Mouse (Mus musculus) embryonic fibroblast, embryonic 13.5 days (primary cell): ENCODE results near the gene Ppp6r2.

Source experiments
- CTCF ChIP-seq: IDR thresholded peaks from 2 replicates; pipeline ENCODE4 v1.5.1; 2011; ENCODE audit warnings: mild to moderate bottlenecking, control low read depth, low read length, moderate library complexity, borderline replicate concordance; ENCODE audit not compliant: insufficient read depth
- POLR2A ChIP-seq: IDR thresholded peaks from 2 replicates; pipeline ENCODE4 v1.6.1; 2011; ENCODE audit warnings: low read depth, mild to moderate bottlenecking, control low read depth, low read length, moderate library complexity

DNA sequence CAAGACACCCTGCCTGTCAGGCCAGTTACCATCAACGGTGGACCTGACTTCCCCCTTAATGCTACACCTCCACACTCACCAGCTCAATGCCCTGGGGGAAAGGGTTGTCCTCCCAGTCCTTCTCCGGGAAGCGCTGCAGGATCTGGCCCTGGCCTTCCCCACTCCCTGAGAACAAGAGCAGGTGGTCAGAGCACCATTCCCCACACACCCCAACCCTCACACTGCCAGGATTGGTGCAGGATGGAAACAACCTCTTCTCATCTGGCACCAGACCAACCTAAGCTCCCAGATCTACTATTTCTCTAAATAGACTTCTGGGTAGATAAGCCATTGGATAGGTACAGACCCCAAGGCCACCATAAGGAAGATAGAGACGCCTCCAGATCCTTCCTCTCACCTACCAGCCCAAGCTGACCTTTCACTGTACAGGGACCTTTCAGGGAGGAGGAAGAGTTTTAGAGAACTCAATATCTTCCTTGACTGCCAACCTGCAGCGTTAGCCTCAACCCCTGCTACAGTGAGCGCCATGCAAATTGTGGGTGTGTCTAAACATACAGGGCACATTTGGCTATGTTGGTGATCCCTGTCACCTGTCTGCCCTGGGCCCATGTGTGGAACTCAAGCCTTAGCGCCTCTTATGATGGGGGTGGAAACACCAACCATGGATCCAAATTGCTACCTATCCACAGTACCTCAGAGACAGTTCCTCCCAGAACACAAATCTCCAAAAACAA lies 97.2 kb downstream of the Ppp6r2 start:
- TF ChIP-seq POLR2A (no peak), CTCF (no peak)
